Mouse (Mus musculus) lung, adult 2 months (tissue): Measurements from ENCODE around the gene D430042O09Rik.

Source experiments
- CTCF ChIP-seq: fragments of 200-500 bp; IDR thresholded peaks from 2 replicates; pipeline ENCODE4 v1.5.1; 2011; ENCODE audit warnings: mild to moderate bottlenecking, low read length, control low read depth; ENCODE audit not compliant: insufficient read depth
- POLR2A ChIP-seq: fragments of 200-500 bp; IDR thresholded peaks from 2 replicates; pipeline ENCODE4 v1.6.1; 2011; ENCODE audit warnings: low read depth, mild to moderate bottlenecking, control low read depth, low read length, borderline replicate concordance; ENCODE audit errors: extremely low read depth

GRCm38 (mm10) chr7:125716724-125717123 lies 9.0 kb downstream of the D430042O09Rik start:
- TF ChIP-seq POLR2A (no peak), CTCF (no peak)
